25 mouse cellular contexts compared by ENCODE assay signal in the genomic region with DNA sequence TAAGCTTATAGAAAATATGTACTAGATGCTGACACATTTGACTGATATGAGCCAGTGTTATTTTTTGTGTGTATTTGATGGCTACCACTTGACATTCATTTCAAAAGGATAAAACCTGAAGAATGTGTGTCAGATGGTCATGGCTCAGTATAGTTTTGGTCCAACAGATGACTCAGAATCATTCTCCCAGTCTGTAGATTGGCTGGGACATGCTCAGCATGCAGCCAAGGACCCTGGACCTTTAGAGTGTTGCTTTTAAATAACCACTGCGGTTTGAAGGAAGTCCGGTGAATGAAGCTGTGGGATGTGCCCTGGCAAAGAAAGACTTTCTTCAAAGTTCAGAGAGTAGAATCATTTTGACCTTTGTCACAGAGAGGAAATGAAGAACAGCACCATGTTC.
DNase-seq lines count a peak whose midpoint lies in the region; ATAC-seq and TF ChIP-seq lines count a peak whose summit lies in the region.
"Had no signal": no experiment of that assay in that cellular context is flagged by ENCODE, and none has a peak within 500 bp of the region (broad histone marks: within the 10 kb centered on the region; RNA-seq: fewer than 3 reads in every experiment).

No protein-coding gene starts in this region.

- H3K36me3 ChIP-seq in hindbrain, embryonic 13.5 days: no peaks in the 10 kb centered on the region
- H3K36me3 ChIP-seq: embryonic facial prominence, embryonic 10.5 days; embryonic facial prominence, embryonic 12.5 days; forebrain, embryonic 15.5 days; G1E had no signal

- DNase-seq in 3134 (ENCODE audit: extremely low read depth, insufficient read length, low spot score) (peak; percentile 66), 3T3-L1 (ENCODE audit: low read depth, low spot score) (peak; percentile 72)
- DNase-seq in Muller cell, postnatal 12 days (ENCODE audit: inconsistent ontology term): peak; percentile 85
- DNase-seq in neural tube, embryonic 10.5 days (ENCODE audit: extremely low spot score, low spot score): no peak
- DNase-seq: adrenal gland, adult 8-10 months; adrenal gland, postnatal 14 days; adrenal gland, postnatal 36 days; cerebellum, adult 11-12 months; cerebellum, adult 2 months; cerebellum, adult 9-10 months; cerebellum, postnatal 10 days; cerebellum, postnatal 25 days; forebrain, postnatal 0 days had no signal

- ATAC-seq in hindbrain, embryonic 13.5 days (ENCODE audit: low FRiP score): no peak
- no peak for ATAC-seq in erythroblast, adult 5-6 weeks (replicated peaks; ENCODE audit: low FRiP score, poor library complexity, severe bottlenecking)
- ATAC-seq: activated CD4-positive, CD25-positive, alpha-beta regulatory T cell, adult 4 months; CD4-positive, CD25-positive, alpha-beta regulatory T cell, adult 4 months; forebrain, embryonic 13.5 days; forebrain, embryonic 15.5 days; forebrain, postnatal 0 days; Patski had no signal

- H3K27ac ChIP-seq in embryonic fibroblast, embryonic 13.5 days (ENCODE audit: insufficient read depth, low read length): peak overlapping the region; percentile 65; the same call in 1 of the 2 replicates
- H3K27ac ChIP-seq in hindbrain, embryonic 13.5 days: no peak overlapping the region
- H3K27ac ChIP-seq: embryonic facial prominence, embryonic 10.5 days; embryonic facial prominence, embryonic 12.5 days; forebrain, embryonic 13.5 days; forebrain, embryonic 15.5 days had no signal

- H3K9me3 ChIP-seq in hindbrain, embryonic 13.5 days: no peaks in the 10 kb centered on the region
- H3K9me3 ChIP-seq: embryonic facial prominence, embryonic 10.5 days; embryonic facial prominence, embryonic 12.5 days; forebrain, embryonic 13.5 days; forebrain, embryonic 15.5 days; G1E had no signal

- peaks cover 18% of the 10 kb centered on the region for H3K27me3 ChIP-seq in hindbrain, embryonic 13.5 days
- H3K27me3 ChIP-seq: CH12.LX; embryonic facial prominence, embryonic 12.5 days; forebrain, embryonic 13.5 days; forebrain, embryonic 15.5 days; Patski had no signal

- H3K9ac ChIP-seq in hindbrain, embryonic 13.5 days: no peak overlapping the region
- H3K9ac ChIP-seq: embryonic facial prominence, embryonic 12.5 days; forebrain, embryonic 13.5 days; forebrain, embryonic 15.5 days; forebrain, postnatal 0 days had no signal

- 24% methylated on average over 2 of the region's 2 CpGs for WGBS in hindbrain, embryonic 13.5 days

- TF ChIP-seq CTCF in embryonic fibroblast, embryonic 13.5 days (IDR thresholded peaks at IDR 0.05; ENCODE audit: borderline replicate concordance, insufficient read depth, low read length): no peak

- H3K4me2 ChIP-seq in hindbrain, embryonic 13.5 days: no peak overlapping the region
- H3K4me2 ChIP-seq: embryonic facial prominence, embryonic 12.5 days; forebrain, embryonic 13.5 days; forebrain, embryonic 15.5 days had no signal

- H3K4me3 ChIP-seq in embryonic fibroblast, embryonic 13.5 days (ENCODE audit: insufficient read depth, low read length): no peak overlapping the region
- no peak overlapping the region for H3K4me3 ChIP-seq in hindbrain, embryonic 13.5 days
- H3K4me3 ChIP-seq: embryonic facial prominence, embryonic 10.5 days; embryonic facial prominence, embryonic 12.5 days; forebrain, embryonic 13.5 days; forebrain, embryonic 15.5 days had no signal

- no peak for TF ChIP-seq POLR2A in embryonic fibroblast, embryonic 13.5 days (IDR thresholded peaks at IDR 0.05; ENCODE audit: low read depth, low read length)

- H3K4me1 ChIP-seq in embryonic fibroblast, embryonic 13.5 days (ENCODE audit: control insufficient read depth, insufficient read depth, low read length): peaks cover 8% of the 10 kb centered on the region
- H3K4me1 ChIP-seq in hindbrain, embryonic 13.5 days (replicated peaks): peaks cover 2% of the 10 kb centered on the region; the same call in 1 of the 2 replicates
- H3K4me1 ChIP-seq: embryonic facial prominence, embryonic 10.5 days; embryonic facial prominence, embryonic 12.5 days had no signal
